Mouse (Mus musculus) subcutaneous adipose tissue, adult 2 months (tissue): ENCODE measurements around the gene Fbxw27. TPM values are rescaled to one million over a fixed set of nuclear protein-coding genes. Genes with fewer than 3 reads are reported as not detected.

Source experiments
- polyA plus RNA-seq: library from polyadenylated mRNA; depleted of rRNA; stranded (reverse); fragments of >200 nt; gene quantifications from 2 replicates; pipeline ENCODE4 v1.2.3, GENCODE M21; 2012; ENCODE audit warnings: low replicate concordance; rRNA removed

Gene Fbxw27
- polyA plus RNA-seq: not detected in 2 replicates

GRCm38 (mm10) chr9:109790570-109790969, at the start of gene Fbxw27:
Gene Fbxw27, minus strand, starts transcription at chr9:109790670.

GRCm38 (mm10) chr9:109832391-109833087, 42.1 kb upstream of the Fbxw27 start, which contains the start of gene Nme6:
Gene Nme6, plus strand, starts transcription at chr9:109832749.

GRCm38 (mm10) chr9:109811980-109812379, 21.5 kb upstream of the Fbxw27 start, which contains the start of gene Spink8:
Gene Spink8, plus strand, starts transcription at chr9:109812280.

GRCm38 (mm10) chr9:109745989-109746388, 44.5 kb downstream of the Fbxw27 start, which contains the start of gene Fbxw26:
Gene Fbxw26, minus strand, starts transcription at chr9:109746089.

Other genes with a start within 250 kb of the Fbxw27 start
- gene Fbxw15, start 222.4 kb downstream of the Fbxw27 start, polyA plus RNA-seq: not detected in 2 replicates
- not detected in 2 replicates for gene Fbxw24, start 164.6 kb downstream of the Fbxw27 start, polyA plus RNA-seq
- gene Fbxw25, start 126.0 kb downstream of the Fbxw27 start, polyA plus RNA-seq: not detected in 2 replicates
- not detected in 2 replicates for gene Fbxw18, start 88.0 kb downstream of the Fbxw27 start, polyA plus RNA-seq
- gene Fbxw26, start 44.6 kb downstream of the Fbxw27 start, polyA plus RNA-seq: not detected in 2 replicates
- gene Spink8, start 21.6 kb upstream of the Fbxw27 start, polyA plus RNA-seq: 0.46 and 11.5 TPM in 2 replicates
- 12.1 and 32.9 TPM in 2 replicates for gene Nme6, start 42.1 kb upstream of the Fbxw27 start, polyA plus RNA-seq
- gene Camp, start 58.9 kb upstream of the Fbxw27 start, polyA plus RNA-seq: 0.17 and 0.54 TPM in 2 replicates
- 1.6 and 7.2 TPM in 2 replicates for gene Cdc25a, start 84.9 kb upstream of the Fbxw27 start, polyA plus RNA-seq
- 179 and 234 TPM in 2 replicates for gene Map4, start 140.8 kb upstream of the Fbxw27 start, polyA plus RNA-seq